Mouse (Mus musculus): ENCODE measurements around the gene Bicc1.

Bicc1 gene

DNA sequence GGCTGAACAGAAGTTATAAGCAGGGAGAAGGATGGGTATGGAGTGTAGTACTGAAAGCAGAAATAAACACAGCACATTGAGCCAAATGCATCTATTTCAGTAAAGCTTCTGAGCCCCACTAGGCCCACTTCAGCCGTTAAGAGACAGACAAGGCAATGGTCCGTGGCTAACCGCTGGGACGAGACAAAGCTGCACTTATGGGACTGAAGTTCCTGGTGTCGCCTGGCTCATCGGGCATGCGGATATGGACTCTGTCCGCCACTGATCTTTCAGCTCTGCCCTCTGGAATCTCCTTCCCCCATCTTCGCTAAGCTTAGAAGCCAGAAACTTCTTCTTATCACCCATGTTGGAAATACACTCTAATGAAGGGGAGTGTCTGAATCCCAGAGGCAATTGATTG lies 106.8 kb downstream of the Bicc1 start:
- DNase-seq (ENCODE audit: low spot score in 2 of 2), result no peak

DNA sequence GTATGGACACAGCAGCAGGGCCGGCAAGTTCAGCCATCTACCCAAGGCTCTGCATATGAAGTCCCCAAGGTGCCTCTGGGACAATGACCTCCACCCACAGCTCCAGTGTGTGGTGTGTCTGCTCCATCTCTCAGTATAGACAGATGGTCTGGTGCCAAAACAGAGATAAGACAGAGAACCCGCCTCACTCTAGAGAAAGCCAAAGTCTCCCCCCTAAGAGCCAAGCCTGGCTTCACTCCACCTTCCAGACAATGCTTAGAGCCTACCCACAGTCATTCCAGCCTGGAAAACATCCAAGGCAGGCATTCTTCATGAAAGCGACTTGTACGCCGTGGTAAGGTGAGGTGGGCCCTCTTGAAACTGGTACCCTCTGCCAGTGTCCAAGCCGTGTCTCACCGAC lies 107.3 kb downstream of the Bicc1 start:
- no peak for DNase-seq (ENCODE audit: low spot score in 2 of 2)

DNA sequence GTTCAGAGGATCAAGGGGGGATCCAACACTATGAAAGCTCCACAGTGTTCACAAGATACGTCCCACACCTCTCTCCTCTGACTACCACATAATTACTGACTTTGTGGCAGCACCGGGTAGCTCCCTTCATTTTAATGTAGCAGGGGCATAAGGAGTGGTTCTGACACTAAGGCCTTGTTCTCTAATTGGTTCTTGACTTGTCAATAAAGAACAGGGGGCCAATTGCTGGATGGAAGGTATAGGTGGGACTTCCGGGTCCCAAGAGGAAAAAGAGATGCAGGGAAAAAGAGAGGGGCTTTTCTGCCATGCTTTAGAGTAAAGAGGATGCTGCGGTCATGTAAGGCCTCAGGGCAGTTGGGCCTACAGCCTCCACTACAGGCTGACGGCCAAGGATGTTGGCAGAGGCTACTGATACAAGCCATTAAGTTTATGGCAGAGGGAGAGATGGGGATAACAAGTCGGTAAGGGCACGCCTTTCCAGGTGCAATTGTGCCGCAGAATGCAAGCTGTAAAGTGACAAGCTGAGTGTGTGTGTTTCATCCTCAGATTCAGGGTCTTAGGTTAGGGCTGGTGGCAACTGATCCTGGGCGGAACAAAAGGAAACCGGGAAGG lies 108.7 kb downstream of the Bicc1 start:
- no peak for DNase-seq (ENCODE audit: low spot score in 2 of 2)

DNA sequence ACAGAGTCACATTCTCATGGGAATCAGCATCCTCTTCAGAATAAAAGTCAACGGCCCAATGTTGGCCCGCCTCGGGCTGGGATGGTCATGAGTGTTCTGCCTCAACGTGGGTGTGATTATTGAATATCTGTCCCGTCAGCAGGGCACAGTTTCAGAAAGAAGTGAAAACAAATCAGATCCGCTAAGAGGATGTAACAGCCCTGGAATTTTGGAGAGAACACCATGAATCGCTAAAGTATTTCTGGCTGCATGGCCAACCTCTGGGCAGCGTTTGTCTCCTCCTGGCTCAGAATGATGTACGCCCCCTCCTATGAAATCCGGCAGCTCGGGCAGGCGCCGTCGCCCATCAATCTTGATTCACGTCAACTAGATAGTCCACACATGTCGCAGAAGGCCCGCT lies 110.2 kb downstream of the Bicc1 start:
- no peak for DNase-seq (ENCODE audit: low spot score in 2 of 2)

DNA sequence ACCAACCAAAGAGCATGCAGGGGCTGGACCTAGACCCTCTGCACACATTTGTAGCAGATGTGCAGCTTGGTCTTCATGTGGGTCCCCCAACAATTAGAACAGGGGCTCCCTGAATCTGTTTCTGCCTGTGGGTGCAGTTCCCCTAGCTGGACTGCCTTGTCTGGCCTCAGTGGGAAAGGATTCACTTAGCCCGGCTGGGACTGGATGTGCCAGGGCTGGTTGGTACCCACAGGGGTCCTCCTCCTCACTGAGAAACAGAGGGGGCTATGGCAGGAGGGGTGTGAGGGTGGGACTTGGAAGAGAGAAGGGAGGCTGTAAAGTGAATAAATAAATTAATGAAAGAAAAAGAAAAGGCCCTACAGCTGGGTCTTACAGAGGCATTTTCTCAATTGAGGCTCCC lies 115.1 kb downstream of the Bicc1 start:
- no peak for DNase-seq (ENCODE audit: low spot score in 2 of 2)

DNA sequence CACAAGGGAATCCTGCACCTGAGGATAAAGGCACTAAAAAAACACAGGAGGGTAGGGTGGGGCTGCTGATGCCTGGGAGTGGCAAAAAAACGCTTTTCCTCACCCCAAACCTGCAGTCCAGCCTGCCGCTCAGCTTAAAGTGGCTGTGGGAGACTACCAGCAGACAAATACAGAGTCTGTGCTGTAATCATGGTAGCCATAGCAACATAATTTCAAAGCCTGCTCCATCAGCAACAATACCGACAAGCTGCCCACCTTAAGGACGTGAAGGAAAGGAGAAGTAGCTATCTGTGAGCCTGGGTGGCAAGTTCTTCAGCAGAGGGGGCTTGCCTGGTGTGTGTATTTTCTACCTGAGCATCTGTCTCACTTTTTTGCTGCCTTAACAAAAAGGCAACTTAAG lies 117.6 kb downstream of the Bicc1 start:
- no peak for DNase-seq (ENCODE audit: low spot score in 2 of 2)

DNA sequence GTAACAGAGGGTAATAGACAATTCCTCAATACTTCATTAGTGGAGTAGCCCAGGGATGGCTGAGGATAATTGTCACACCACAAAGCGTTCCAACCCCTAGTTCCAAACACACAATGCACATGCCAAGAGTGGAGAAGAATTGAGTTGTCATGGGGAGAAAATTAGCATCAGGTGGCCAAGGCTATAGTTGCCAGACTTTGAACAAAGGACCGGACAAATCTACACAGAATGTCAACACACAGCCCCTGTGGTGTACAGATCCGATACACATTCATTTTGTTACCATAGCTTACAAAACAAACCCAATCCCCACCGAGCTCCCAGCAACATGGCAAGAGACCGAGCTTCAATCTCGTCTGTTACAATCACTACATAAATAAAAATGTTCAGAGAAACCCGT lies 123.0 kb downstream of the Bicc1 start:
- DNase-seq (ENCODE audit: low spot score in 2 of 2), result no peak

DNA sequence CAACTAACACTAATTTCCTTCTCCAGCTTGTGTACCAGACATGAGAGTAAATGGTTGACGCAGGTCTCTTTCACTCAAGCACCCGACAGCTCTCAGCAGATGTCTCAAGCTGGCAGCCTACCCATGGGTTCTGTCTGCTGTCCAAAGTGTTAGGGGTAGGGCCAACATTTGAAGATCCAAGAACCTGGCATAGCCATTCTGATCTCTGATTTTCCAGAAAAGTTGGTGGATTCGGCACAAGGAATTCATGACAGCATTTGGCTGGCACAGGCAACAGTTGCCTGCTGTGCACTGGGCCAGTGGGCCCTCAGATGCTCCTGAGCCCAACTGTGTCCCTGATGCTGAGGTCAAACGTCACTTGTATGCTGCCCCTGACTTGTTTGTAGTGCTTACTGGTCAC lies 130.5 kb downstream of the Bicc1 start:
- no peak for DNase-seq (ENCODE audit: low spot score in 2 of 2)

DNA sequence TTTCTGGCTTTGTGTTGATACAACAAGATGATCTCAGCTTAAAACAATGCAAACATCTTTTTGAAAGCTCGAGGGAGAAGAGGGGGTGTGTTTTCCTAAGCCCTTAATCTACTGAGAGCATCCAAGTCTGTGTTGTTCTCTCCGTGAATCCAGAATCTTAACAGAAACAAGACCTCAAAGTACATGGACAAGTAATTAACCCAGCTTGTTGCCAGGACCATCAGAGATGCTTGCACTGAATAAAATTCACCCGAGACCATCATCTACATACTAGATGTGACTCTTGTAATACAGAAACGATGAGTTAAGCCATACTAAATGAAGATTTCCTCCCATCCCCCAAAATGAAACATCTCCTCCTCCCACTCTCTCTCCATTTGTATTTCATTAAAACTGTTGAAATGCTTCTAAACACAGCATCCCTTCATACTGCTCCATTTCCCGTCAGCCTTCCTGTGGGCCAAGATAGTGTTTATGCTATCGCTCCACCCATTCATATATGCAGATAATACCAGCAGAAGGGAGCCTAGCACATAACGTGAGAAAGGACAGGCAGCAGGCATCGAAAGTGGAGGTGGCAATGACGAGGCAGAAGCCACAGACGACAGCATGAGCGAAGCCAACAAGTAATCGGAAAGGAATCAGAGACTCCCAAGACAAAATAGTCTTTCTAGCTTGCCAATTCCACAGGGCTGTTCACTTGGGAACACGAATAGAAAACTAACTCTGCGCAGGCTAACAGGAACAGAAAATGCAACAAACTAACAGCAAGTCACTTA lies 131.2 kb downstream of the Bicc1 start:
- no peak for DNase-seq (ENCODE audit: low spot score in 2 of 2)

DNA sequence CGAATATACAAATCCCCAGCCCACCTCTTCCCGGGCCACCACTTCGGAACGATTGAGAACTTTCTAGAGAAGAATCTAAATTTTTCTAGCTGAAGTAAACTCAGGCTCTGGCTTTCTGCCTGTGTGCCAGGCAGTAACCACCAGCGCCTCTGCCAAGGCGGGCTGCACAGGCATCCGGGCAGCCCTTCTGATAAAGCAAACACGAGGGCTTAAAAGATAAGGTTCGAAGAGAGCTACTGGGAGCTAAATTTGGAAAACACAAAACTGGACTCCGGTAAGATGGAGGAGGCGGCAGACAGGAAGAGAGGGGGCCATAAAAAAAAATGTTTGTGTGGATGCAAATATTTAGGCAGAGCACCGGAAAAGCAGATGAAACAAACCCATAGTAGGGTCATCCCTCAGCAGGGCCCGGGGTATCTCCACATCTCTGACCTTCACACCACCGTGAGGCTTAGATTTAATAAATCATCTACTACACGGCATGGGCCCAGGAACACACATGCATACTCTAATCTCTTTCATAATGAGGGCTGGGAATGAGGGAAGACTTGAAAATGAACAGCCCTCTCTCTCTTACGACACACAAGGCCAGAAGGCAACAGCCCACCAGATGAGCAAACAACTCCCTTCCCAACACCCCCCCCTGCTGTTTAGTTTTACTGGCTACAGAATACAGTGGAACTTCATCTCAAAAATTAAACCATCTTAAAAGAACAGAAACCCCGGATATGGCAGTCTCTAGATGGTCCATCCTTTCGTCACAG lies 134.2 kb downstream of the Bicc1 start:
- no peak for DNase-seq (ENCODE audit: low spot score in 2 of 2)

DNA sequence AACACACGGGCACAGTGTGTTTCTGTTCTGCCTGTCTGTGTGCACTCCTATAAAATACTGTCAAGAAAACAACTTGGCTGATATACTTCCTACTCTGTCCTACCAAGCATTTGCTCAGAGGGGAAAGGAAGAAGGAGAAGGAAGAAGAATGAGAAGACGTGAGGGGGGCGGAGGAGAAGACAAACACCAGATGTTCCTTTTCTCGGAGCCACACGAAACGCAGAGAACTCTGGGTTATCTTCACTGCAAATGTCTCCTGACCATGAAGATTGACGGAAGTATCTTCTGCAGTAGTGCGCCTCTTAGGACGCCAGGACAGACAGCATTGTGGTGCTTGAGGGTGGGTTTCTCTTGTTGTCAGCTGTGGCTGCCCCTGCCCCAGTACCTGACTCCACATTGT lies 134.8 kb downstream of the Bicc1 start:
- DNase-seq (ENCODE audit: low spot score in 2 of 2), result no peak

DNA sequence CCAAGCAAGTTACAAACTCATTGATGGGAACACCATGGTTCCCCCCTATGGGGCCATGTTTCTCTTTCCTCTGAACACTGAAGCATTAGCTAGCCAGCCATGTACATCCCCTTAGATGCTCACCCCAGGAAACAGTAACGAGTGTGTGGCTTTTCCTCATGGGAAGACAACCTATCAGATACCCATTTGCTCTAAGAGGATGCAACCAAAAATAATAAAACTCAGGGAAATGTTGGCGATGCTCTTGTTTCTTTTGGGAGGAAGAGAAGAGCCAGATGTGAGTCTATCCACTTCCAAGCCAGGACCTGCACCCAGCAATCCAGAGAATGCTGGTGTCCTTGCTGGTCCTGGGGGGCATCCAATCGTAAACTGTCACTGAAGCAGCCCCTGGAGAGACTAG lies 136.0 kb downstream of the Bicc1 start:
- DNase-seq (ENCODE audit: low spot score in 2 of 2), result no peak

DNA sequence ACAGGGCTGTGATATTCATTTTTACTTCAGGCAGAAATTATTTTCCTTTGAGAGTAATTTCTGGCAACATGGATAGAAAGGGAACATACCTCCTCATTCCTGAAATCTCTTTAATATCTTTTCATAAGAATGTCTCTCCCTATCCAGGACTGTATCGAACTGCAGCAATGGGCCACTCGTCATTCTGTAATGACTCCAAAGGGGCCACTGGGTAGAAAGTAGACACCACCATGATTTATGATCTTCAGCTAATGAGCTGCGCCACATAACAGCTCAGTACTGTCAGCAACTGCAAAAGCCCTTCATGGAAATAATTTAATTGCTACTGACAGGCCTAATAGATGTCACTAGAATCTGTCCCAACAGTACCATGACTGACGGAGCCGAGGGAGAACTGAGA lies 139.0 kb downstream of the Bicc1 start:
- DNase-seq (ENCODE audit: low spot score in 2 of 2), result no peak

DNA sequence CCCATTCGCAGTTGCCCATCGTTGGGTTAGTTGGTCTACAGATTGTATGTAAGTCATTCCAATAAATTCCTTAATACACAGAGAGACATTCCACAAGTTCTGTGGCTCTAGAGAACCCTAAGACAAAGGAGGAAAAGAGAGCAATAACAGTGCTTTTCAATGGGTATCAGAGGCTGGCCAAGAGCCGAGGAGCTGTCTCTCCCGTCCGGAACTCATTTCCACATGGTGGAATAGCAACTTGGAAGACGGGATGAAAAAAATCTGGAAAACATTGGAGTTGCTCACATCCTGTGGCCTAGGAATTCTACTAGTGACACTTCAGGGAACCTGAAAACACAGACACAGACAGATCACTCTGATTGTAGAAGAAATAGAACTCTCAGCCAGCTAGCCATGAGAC lies 139.7 kb downstream of the Bicc1 start:
- no peak for DNase-seq (ENCODE audit: low spot score in 2 of 2)

DNA sequence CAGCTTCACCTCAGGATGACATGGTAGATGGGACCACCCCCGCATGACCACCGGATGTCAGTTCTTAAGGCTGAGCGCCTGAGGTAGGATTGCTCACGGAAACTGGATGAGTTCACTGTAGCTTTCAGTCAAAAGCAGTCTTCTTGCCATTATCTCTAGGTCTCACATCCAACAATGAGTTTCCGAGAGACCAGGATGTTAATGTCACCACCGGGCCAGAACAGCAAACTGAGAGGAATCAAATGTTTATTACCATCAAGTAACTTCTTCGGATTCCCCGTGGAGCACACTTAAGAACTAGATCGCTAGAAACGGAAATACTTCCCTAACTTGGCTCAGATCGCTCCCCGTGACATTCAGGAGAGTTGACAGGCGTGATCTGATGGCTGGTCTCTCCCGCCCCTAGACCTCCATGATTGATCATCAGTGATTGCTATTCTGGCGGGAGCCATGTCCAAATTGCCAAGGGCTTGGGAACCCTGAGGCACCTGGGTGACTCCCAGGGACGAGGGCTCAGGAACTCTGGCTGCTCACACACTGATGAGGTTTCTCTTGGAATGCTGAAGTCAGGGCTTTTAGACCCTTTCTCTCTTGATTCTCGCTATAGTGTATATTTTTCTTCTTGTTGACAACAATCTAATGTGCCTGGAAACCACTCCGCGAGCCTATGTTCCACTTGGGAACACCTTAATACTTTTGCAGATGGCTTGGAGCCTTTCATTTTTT lies 149.6 kb downstream of the Bicc1 start:
- DNase-seq (ENCODE audit: low spot score in 2 of 2), result no peak

DNA sequence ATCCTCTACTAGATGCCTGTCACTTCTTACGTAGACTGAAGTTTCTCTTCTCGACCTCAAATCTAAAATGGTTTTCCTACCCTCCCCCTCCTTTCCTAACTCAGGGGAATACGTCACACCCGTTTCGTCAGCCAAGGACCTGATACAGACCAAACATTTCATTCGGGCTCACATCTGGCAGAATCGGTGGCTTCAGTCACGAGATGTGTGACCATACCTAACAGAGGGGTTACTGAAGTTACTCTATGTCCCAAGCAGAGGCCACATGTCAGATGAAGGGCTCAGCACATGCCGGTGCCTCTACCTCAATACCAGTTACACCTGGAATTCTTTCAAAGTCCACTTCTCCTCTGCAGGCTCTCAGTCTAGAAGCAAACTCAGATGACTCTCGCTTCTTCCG lies 150.8 kb downstream of the Bicc1 start:
- no peak for DNase-seq (ENCODE audit: low spot score in 2 of 2)

DNA sequence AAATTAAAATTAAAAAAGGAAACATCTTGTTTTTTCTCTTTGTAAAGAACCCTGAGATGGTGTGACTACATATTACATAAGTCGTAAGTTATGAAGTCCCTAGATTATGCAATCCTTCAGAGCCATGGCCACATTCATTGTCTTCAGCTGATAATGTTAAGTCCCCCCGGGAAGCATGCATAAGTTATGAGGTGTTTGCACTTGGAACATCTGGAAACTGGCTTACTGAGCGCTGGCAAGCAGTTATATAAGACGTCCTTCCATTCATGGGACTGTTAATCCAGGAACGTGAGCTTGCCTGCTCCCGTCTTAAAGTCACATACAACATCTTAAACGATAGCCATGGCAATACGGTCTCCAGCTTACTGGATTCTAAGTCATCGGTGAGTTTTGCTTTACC lies 151.5 kb downstream of the Bicc1 start:
- no peak for DNase-seq (ENCODE audit: low spot score in 2 of 2)

DNA sequence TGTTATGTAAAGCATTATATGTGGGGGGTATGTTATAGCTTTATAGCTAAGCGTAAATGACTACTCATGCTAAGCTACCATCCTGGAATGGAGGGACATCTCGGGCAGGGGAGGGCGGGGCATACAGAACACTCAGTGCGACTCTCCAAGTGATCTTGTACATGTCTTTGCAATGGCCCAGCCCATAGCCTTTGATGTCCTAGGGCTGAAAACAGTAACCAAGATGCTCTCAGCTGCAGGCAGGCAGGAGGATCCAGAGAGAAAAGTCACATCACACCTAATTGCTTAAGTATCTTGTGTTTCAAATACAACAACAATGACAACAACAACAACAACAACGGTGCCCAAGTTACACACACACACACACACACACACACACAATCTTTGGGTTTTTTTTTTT lies 152.0 kb downstream of the Bicc1 start:
- DNase-seq (ENCODE audit: low spot score in 2 of 2), result no peak

DNA sequence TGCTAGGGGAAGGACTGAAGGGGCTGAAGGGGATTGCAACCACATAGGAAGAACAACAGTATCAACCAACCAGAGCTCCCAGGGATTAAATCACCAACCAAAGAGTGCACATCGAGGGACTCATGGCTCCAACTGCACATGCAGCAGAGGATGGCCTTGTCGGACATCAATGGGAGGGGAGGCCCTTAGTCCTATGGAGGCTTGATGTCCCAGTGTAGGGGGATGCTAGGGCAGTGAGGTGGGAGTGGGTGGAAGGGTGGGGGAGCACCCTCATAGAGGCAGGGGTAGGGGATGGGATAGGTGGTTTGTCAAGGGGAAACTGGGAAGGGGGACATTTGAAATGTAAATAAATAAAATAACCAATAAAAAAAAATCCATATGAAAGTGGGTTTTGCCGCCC lies 152.5 kb downstream of the Bicc1 start:
- DNase-seq (ENCODE audit: low spot score in 2 of 2), result no peak

DNA sequence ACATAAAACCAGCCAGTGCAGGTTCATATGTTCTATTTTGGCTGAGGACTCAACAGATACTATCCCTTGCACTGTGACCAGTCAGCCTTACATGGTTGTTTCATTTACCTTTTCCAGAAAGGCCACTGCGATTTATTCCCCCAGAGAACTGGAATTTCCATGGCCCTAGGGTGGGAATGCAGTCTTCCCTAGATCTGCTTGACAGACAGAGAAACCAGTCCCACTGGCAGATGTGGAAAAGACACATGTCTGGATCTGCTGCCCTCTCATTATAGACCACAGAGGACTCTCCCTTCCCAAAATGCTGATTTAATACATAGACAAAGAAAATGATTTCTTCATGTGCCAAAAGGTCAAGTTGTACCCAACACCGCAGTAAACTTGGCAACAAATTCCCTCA lies 156.6 kb downstream of the Bicc1 start:
- no peak for DNase-seq (ENCODE audit: low spot score in 2 of 2)

DNA sequence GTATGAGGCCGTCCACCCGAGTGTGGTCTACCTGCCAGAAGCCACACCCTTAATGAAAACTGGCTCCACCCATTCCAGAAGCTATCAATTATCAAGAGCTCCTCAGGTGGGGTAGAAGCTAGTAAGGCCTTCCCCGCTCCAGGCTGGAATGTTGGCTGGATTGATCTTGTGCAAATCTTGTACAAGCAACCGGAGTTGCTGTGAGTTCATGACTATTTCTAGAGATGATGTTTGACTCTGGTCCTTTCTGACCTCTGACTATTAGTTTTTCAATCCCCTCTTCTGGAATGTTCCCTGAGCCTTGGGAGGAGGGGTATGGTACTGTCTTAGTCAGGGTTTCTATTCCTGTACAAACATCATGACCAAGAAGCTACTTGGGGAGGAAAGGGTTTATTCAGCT lies 157.3 kb downstream of the Bicc1 start:
- DNase-seq (ENCODE audit: low spot score in 2 of 2), result no peak

DNA sequence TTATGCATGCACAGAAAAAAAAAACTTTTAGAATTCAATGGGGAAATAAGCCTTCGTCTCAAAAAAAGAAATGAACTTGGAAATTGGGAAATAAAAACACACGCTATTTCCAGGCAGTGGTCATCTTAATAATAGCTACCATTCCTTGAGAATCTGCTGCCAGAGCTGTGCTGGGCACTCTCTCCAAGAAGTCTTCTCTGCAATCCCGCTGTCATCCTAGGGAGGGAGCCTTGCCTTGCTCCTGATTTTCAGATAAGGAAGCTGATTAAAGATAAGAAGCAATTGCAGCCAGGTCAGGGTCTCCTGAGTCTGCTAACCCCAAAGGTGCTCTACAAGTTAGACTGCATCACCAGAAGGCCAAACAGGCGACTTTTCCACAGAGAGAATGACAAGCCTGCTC lies 161.4 kb downstream of the Bicc1 start:
- DNase-seq (ENCODE audit: low spot score in 2 of 2), result no peak
